Mouse (Mus musculus): ENCODE measurements around the gene Serping1. TPM values are rescaled to one million over a fixed set of nuclear protein-coding genes. Genes with fewer than 3 reads are reported as not detected.
A peak's percentile ranks its signal among the peaks of the same experiment; 100 is the strongest.
"Not testable (repeated sequence)": the region's sequence is repeated elsewhere in the genome, so short reads cannot be mapped to it uniquely, and the experiment has no call there.

Serping1 gene
- polyA plus RNA-seq, 1 experiment from 2014 or later, result 12.4 TPM

- DNase-seq (ENCODE audit: low spot score), result peak; percentile 73
- WGBS, result under 1% methylated on average over 11 of the region's 11 CpGs
- Histone ChIP-seq H3K4me1 (ENCODE audit: control insufficient read depth, insufficient read depth, low read length) (peaks cover 34% of the 10 kb centered on the region), H3K4me2 (ENCODE audit: low read depth, severe bottlenecking) (peak overlapping the region; percentile 59), H3K4me3 (ENCODE audit: low read depth, low read length) (peak overlapping the region; percentile 44), H3K36me3 (ENCODE audit: control insufficient read depth, insufficient read depth, low read length) (no peaks in the 10 kb centered on the region; the same call in 1 of the 2 replicates), H3K27ac (replicated peaks; ENCODE audit: low read depth, low read length) (0 out of 2 replicates have a peak overlapping the region, but pooled peaks have one; percentile 37), H3K27me3 (ENCODE audit: control insufficient read depth, insufficient read depth, low read length) (no peaks in the 10 kb centered on the region), H3K9ac (ENCODE audit: low read length) (peak overlapping the region; percentile 60), H3K9me3 (ENCODE audit: control insufficient read depth, low read length) (no peaks in the 10 kb centered on the region)
- ATAC-seq (ENCODE audit: insufficient number of reproducible peaks, low FRiP score, low TSS enrichment, low read depth), result peak; percentile 19; the same call in 1 of the 2 replicates
Measured at GRCm38 (mm10) chr2:84734351-84734864, 40.8 kb downstream of the Serping1 start.

GRCm38 (mm10) chr2:84733579-84734300 lies 41.5 kb downstream of the Serping1 start, which contains the start of gene Ypel4:
Gene Ypel4 (plus strand): TSS chr2:84734058.
- Histone ChIP-seq H3K4me3 (ENCODE audit: low read depth, low read length) (peak within 1 kb of the TSS; percentile 44), H3K27ac (replicated peaks; ENCODE audit: low read depth, low read length) (0 out of 2 replicates have a peak within 1 kb of the TSS, but pooled peaks have one; percentile 37), H3K4me1 (ENCODE audit: control insufficient read depth, insufficient read depth, low read length) (peaks cover 33% of the 10 kb centered on the region), H3K9me3 (ENCODE audit: control insufficient read depth, low read length) (no peaks in the 10 kb centered on the region), H3K27me3 (ENCODE audit: control insufficient read depth, insufficient read depth, low read length) (no peaks in the 10 kb centered on the region), H3K9ac (ENCODE audit: low read length) (peak within 1 kb of the TSS; percentile 60), H3K4me2 (ENCODE audit: low read depth, severe bottlenecking) (peak within 1 kb of the TSS; percentile 59), H3K36me3 (ENCODE audit: control insufficient read depth, insufficient read depth, low read length) (no peaks in the 10 kb centered on the region; the same call in 1 of the 2 replicates)
- ATAC-seq (ENCODE audit: insufficient number of reproducible peaks, low FRiP score, low TSS enrichment, low read depth) (peak; percentile 33), DNase-seq (ENCODE audit: low spot score) (peak; percentile 59)
- WGBS, result 3% methylated on average over 8 of the region's 8 CpGs

GRCm38 (mm10) chr2:84732394-84732793 lies 42.9 kb downstream of the Serping1 start:
- no peak for ATAC-seq (ENCODE audit: insufficient number of reproducible peaks, low FRiP score, low TSS enrichment, low read depth)
- H3K9ac ChIP-seq (ENCODE audit: low read length), result no peak overlapping the region
- H3K27me3 ChIP-seq (ENCODE audit: control insufficient read depth, insufficient read depth, low read length), result no peaks in the 10 kb centered on the region
- WGBS, result 81% methylated on average over 1 of the region's 1 CpGs
- DNase-seq (ENCODE audit: low spot score), result no peak
- H3K4me3 ChIP-seq (ENCODE audit: low read depth, low read length), result no peak overlapping the region
- H3K9me3 ChIP-seq (ENCODE audit: control insufficient read depth, low read length), result no peaks in the 10 kb centered on the region
- H3K4me1 ChIP-seq (ENCODE audit: control insufficient read depth, insufficient read depth, low read length), result peaks cover 22% of the 10 kb centered on the region
- H3K27ac ChIP-seq (replicated peaks; ENCODE audit: low read depth, low read length), result no peak overlapping the region
- H3K36me3 ChIP-seq (ENCODE audit: control insufficient read depth, insufficient read depth, low read length), result no peaks in the 10 kb centered on the region; the same call in 1 of the 2 replicates
- no peak overlapping the region for H3K4me2 ChIP-seq (ENCODE audit: low read depth, severe bottlenecking)

GRCm38 (mm10) chr2:84731206-84731605 lies 44.0 kb downstream of the Serping1 start:
- WGBS, result 80% methylated on average over 3 of the region's 3 CpGs
- Histone ChIP-seq H3K27ac (replicated peaks; ENCODE audit: low read depth, low read length) (no peak overlapping the region), H3K4me3 (ENCODE audit: low read depth, low read length) (no peak overlapping the region), H3K27me3 (ENCODE audit: control insufficient read depth, insufficient read depth, low read length) (no peaks in the 10 kb centered on the region), H3K4me1 (ENCODE audit: control insufficient read depth, insufficient read depth, low read length) (peaks cover 12% of the 10 kb centered on the region), H3K4me2 (ENCODE audit: low read depth, severe bottlenecking) (no peak overlapping the region), H3K9me3 (ENCODE audit: control insufficient read depth, low read length) (no peaks in the 10 kb centered on the region), H3K36me3 (ENCODE audit: control insufficient read depth, insufficient read depth, low read length) (no peaks in the 10 kb centered on the region; the same call in 1 of the 2 replicates), H3K9ac (ENCODE audit: low read length) (no peak overlapping the region)
- no peak for DNase-seq (ENCODE audit: low spot score)
- no peak for ATAC-seq (ENCODE audit: insufficient number of reproducible peaks, low FRiP score, low TSS enrichment, low read depth)

GRCm38 (mm10) chr2:84728191-84728590 lies 47.1 kb downstream of the Serping1 start:
- not testable (repeated sequence) for H3K9me3 ChIP-seq (ENCODE audit: control insufficient read depth, low read length); ATAC-seq (ENCODE audit: insufficient number of reproducible peaks, low FRiP score, low TSS enrichment, low read depth); H3K4me1 ChIP-seq (ENCODE audit: control insufficient read depth, insufficient read depth, low read length); DNase-seq (ENCODE audit: low spot score); H3K9ac ChIP-seq (ENCODE audit: low read length); H3K4me2 ChIP-seq (ENCODE audit: low read depth, severe bottlenecking); H3K27me3 ChIP-seq (ENCODE audit: control insufficient read depth, insufficient read depth, low read length); H3K27ac ChIP-seq (replicated peaks; ENCODE audit: low read depth, low read length); H3K36me3 ChIP-seq (ENCODE audit: control insufficient read depth, insufficient read depth, low read length); H3K4me3 ChIP-seq (ENCODE audit: low read depth, low read length)
- WGBS, result 78% methylated on average over 5 of the region's 5 CpGs

GRCm38 (mm10) chr2:84727172-84727858 lies 47.9 kb downstream of the Serping1 start, which contains the start of gene Clp1:
Gene Clp1 (minus strand): TSS chr2:84727350.
- no peaks in the 10 kb centered on the region for H3K27me3 ChIP-seq (ENCODE audit: control insufficient read depth, insufficient read depth, low read length)
- H3K4me1 ChIP-seq (ENCODE audit: control insufficient read depth, insufficient read depth, low read length), result no peaks in the 10 kb centered on the region
- peak within 1 kb of the TSS; percentile 61 for H3K9ac ChIP-seq (ENCODE audit: low read length)
- no peaks in the 10 kb centered on the region for H3K9me3 ChIP-seq (ENCODE audit: control insufficient read depth, low read length)
- ATAC-seq (ENCODE audit: insufficient number of reproducible peaks, low FRiP score, low TSS enrichment, low read depth) (peak; percentile 94), DNase-seq (ENCODE audit: low spot score) (peak; percentile 98)
- peak within 1 kb of the TSS; percentile 60 for H3K4me3 ChIP-seq (ENCODE audit: low read depth, low read length)
- peaks cover 5% of the 10 kb centered on the region; the same call in 1 of the 2 replicates for H3K36me3 ChIP-seq (ENCODE audit: control insufficient read depth, insufficient read depth, low read length)
- under 1% methylated on average over 39 of the region's 39 CpGs for WGBS
- peak within 1 kb of the TSS; percentile 85 for H3K4me2 ChIP-seq (ENCODE audit: low read depth, severe bottlenecking)
- H3K27ac ChIP-seq (replicated peaks; ENCODE audit: low read depth, low read length), result peak within 1 kb of the TSS; percentile 38; the same call in 1 of the 2 replicates

- H3K4me1 ChIP-seq (ENCODE audit: control insufficient read depth, insufficient read depth, low read length), result no peaks in the 10 kb centered on the region
- WGBS, result 6% methylated on average over 9 of the region's 9 CpGs
- peak overlapping the region; percentile 61 for H3K9ac ChIP-seq (ENCODE audit: low read length)
- H3K4me3 ChIP-seq (ENCODE audit: low read depth, low read length), result peak overlapping the region; percentile 60
- H3K36me3 ChIP-seq (ENCODE audit: control insufficient read depth, insufficient read depth, low read length), result peaks cover 5% of the 10 kb centered on the region; the same call in 1 of the 2 replicates
- H3K4me2 ChIP-seq (ENCODE audit: low read depth, severe bottlenecking), result peak overlapping the region; percentile 85
- DNase-seq (ENCODE audit: low spot score) (no peak), ATAC-seq (ENCODE audit: insufficient number of reproducible peaks, low FRiP score, low TSS enrichment, low read depth) (peak; percentile 3; the same call in 1 of the 2 replicates)
- no peaks in the 10 kb centered on the region for H3K9me3 ChIP-seq (ENCODE audit: control insufficient read depth, low read length)
- no peak overlapping the region for H3K27ac ChIP-seq (replicated peaks; ENCODE audit: low read depth, low read length)
- no peaks in the 10 kb centered on the region for H3K27me3 ChIP-seq (ENCODE audit: control insufficient read depth, insufficient read depth, low read length)
Measured at GRCm38 (mm10) chr2:84726716-84727115, 48.5 kb downstream of the Serping1 start.

- no peak for ATAC-seq (ENCODE audit: insufficient number of reproducible peaks, low FRiP score, low TSS enrichment, low read depth)
- H3K27me3 ChIP-seq (ENCODE audit: control insufficient read depth, insufficient read depth, low read length), result no peaks in the 10 kb centered on the region
- H3K4me2 ChIP-seq (ENCODE audit: low read depth, severe bottlenecking), result peak overlapping the region; percentile 85; the same call in 1 of the 2 replicates
- no peak overlapping the region for H3K27ac ChIP-seq (replicated peaks; ENCODE audit: low read depth, low read length)
- H3K9ac ChIP-seq (ENCODE audit: low read length), result no peak overlapping the region
- DNase-seq (ENCODE audit: low spot score), result no peak
- no peak overlapping the region; the same call in 1 of the 2 replicates for H3K4me3 ChIP-seq (ENCODE audit: low read depth, low read length)
- H3K36me3 ChIP-seq (ENCODE audit: control insufficient read depth, insufficient read depth, low read length), result peaks cover 8% of the 10 kb centered on the region; the same call in 1 of the 2 replicates
- no peaks in the 10 kb centered on the region for H3K9me3 ChIP-seq (ENCODE audit: control insufficient read depth, low read length)
- WGBS, result 96% methylated on average over 10 of the region's 10 CpGs
- H3K4me1 ChIP-seq (ENCODE audit: control insufficient read depth, insufficient read depth, low read length), result no peaks in the 10 kb centered on the region
Measured at GRCm38 (mm10) chr2:84725770-84726169, 49.5 kb downstream of the Serping1 start.

All from limb, embryonic 11.5 days (tissue).